Comparison of ENCODE assay signal across 8 mouse cellular contexts in genomic region chr4:12140141-12140567, GRCm38 (mm10). TPM values are rescaled to one million over a fixed set of nuclear protein-coding genes. Genes with fewer than 3 reads are reported as not detected.
A peak's percentile ranks its signal among the peaks of the same experiment; 100 is the strongest.
DNase-seq lines count a peak whose midpoint lies in the region; ATAC-seq lines count a peak whose summit lies in the region.
"Not testable (repeated sequence)": the region's sequence is repeated elsewhere in the genome, so short reads cannot be mapped to it uniquely, and the experiment has no call there.

Gene Rbm12b1, plus strand, starts transcription at chr4:12140264.

- peak within 1 kb of the TSS; percentile 49 for H3K4me2 ChIP-seq in hindbrain, embryonic 13.5 days

- peak within 1 kb of the TSS; percentile 82 for H3K27ac ChIP-seq in hindbrain, embryonic 13.5 days

- H3K27me3 ChIP-seq in hindbrain, embryonic 13.5 days, result not testable (repeated sequence)

- peak within 1 kb of the TSS; percentile 46 for H3K4me3 ChIP-seq in hindbrain, embryonic 13.5 days

- H3K9ac ChIP-seq in hindbrain, embryonic 13.5 days, result peak within 1 kb of the TSS; percentile 74

- peak; percentile 99 for ATAC-seq in hindbrain, embryonic 13.5 days (ENCODE audit: low FRiP score)

- H3K9me3 ChIP-seq in hindbrain, embryonic 13.5 days, result not testable (repeated sequence)

- H3K4me1 ChIP-seq in hindbrain, embryonic 13.5 days (replicated peaks), result not testable (repeated sequence)

- 4% methylated on average over 19 of the region's 32 CpGs for WGBS in hindbrain, embryonic 13.5 days

- DNase-seq in R1 (ENCODE audit: low read depth, low spot score), result peak; percentile 94
- peak; percentile 83 to 85 for DNase-seq in cerebellum, postnatal 25 days
- peak; percentile 59 to 70 for DNase-seq in frontal cortex, postnatal 25 days (ENCODE audit: low spot score in 2 of 2)
- peak; percentile 88 to 90 for DNase-seq in layer of hippocampus, postnatal 14 days (ENCODE audit: low spot score in 2 of 2)
- DNase-seq in lung, postnatal 10 days, result peak; percentile 86
- peak; percentile 69 for DNase-seq in ovary, postnatal 14 days (ENCODE audit: low spot score)
- peak; percentile 60 for DNase-seq in thymus, postnatal 10 days (ENCODE audit: low spot score in 2 of 2)

- not testable (repeated sequence) for H3K36me3 ChIP-seq in hindbrain, embryonic 13.5 days

RNA-seq across cellular contexts. Expression of gene Rbm12b1, which starts in this region (rescaled TPM):
- 8.9 and 9.5 TPM in 2 replicates for polyA plus RNA-seq in hindbrain, embryonic 13.5 days (2015; fragmentation: Nextera tagmentation; extraction: Ambion mirVana)
- 10 to 100 TPM; 16.6 to 21.2 TPM for total RNA-seq in layer of hippocampus, postnatal 14 days (2021)

Comparison
In these comparisons a context has a peak if more than half of its experiments do, and no peak if none do; other contexts are left out.
1. Peak in every context shown above with its lines: DNase-seq, ATAC-seq, H3K4me3 ChIP-seq and H3K27ac ChIP-seq.